Mouse (Mus musculus): ENCODE measurements around the gene Sdcbp2.

The Sdcbp2 gene

DNA sequence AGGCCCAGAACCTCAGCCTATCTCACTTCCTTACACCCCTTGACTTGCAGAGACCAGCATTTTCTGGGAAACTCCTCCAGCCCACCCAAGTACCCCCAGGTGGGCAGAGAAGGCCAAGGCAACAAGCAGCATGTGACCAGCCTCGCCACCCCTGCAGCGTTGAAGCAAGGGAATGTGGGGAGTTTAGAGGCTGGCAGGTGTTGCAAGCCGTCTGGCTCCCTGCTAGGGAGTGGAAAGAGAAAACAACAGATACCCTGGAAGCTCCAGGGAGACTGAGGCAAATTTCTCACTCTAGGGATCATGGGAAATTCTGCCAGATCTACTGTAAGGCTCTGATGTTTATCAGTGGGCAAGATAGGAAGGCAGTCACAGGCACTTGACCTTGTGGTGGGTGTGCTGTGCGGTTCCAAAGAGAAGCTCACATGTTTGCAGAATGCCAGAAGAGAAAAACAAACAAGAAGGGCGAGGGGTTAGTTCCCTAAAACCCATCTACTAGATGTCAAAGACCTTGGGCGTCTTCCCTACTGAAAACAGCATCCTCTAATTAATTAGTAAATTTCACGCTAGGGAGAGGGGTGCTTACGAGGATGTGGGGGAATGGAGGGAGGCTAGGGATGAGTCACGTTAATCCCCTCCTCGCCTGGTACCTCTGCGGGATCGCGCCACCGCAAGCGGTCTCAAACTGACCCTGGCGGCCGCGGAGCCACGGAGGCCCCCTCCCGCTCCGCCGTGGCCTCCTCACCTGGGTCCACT, 59.2 kb downstream of the Sdcbp2 start:
- in situ Hi-C loops (cut with MboI) = no loop called here

DNA sequence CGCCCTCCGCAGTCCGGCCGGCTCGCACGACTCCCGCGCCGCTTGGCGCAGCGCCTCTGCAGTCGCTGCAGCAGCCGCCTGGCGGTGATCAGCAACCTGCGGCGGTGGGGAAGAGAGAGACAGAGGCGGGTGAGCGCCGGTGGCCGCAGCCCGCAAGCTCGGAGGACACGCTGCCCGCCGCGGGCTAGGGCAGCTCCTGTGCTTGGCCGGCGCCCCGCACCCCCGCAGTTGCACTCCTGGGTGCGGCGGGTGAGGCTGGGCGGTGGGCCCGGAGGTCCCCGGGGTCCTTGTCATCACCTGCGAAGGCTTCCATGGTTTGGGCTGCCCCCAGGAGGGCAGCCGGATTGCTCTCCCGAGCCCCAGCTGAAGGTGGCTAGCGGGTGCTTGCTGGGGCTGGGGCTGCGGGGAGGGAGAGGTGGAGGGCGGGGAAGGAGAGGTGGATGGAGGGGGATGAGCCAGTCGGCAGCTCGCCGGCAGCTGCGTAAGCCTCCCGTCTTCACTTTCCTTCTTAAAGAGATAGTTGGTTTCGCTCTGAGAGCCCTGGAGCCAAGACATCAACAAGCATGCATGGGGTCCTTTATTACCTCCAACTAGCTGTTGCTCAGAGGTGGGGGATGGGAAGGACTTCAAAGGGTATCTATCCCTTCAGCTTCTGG, 59.9 kb downstream of the Sdcbp2 start, which contains the start of gene Snph:
Snph (minus strand) TSS at position 435 of the 656 bp plus-strand sequence.
- in situ Hi-C loops (cut with MboI) = no loop called here

DNA sequence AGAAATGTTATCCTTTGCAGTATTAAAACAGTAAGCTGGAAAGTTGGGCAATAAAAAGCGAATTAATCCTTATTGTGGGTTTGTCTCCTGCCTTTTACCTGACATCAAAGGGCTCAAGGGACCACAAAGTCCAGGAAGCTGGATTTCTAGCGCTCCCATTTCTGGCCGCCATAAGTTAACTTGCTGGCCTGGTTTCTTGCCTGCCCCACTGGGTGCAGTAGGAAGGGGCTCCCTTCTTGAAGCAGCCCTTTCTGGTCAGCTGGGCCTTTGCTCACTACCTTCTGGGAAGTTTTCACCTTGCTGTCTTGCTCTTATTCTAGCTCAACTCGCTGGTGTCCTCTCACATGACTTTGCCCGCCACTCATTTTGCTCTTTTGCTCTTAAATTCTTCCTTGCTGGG, 60.6 kb downstream of the Sdcbp2 start:
- in situ Hi-C loops (cut with MboI) = no loop called here

DNA sequence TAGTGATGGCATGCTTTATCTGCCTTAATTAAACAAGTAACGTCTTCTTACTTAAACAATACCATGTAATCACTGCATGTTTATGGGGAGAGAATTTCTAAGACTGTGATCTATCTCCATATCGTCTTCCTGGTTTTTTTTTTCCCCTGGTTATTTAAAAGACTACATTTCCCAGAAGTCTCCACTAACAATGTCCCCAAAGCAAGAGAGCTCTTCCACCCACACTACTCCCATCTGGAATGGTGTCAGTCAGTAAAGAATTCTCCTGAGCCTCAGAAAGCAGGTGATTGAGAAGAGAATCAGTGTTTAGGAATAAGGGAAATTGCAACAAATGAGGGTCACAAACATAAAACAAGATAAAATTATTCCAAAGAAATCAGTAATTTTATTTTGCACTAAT, 62.5 kb downstream of the Sdcbp2 start:
- in situ Hi-C loops (cut with MboI) = no loop called here

DNA sequence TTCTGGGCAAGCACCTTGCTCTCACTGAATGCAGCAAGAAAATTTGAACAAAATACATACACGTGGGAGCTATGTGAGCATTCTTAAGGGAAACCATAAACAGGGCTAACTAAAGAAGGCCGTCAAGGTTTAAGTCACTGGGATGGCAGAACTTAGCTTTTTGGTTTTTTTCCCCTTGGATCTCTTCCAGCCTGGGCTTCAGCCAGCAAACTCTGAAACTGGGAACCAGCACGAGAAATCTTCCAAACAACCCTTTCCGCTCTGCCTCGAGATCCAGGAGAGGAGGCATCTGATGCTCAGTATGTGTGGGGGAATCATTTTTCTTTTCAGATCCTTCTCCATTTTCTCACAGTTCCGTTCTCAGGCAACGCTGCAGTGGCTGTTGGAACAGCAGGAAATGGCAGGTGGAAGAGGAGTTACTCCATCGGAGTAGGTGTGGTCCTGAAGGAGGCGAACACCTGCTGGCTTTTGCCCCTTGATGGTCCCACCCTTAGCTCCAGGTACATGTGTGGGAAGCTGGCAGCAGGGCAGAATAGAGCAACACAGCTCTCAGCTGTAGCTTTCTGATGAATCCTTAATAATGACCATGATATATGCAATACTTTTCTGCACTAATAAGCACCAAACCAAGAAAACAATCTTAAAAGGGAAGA, 63.1 kb downstream of the Sdcbp2 start:
- in situ Hi-C loops (cut with MboI) = no loop called here

DNA sequence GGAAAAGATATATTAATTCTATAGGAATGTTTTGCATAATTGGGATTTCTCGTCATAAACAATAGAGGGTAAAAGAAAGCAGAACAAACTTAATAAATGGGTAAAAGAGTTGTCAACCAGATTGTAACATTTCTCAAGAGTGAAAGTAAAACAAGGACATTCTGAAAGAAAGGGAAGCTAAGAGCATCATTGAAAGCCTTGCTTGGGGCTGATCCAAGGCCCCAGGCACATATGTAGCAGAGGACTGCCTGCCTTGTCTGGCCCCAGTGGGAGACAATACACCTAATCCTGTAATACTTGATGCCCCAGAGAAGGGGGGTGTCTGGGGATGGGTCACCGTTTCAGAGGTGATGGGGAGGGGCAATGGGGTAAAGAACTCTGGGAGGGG, 63.6 kb downstream of the Sdcbp2 start:
- in situ Hi-C loops (cut with MboI) = no loop called here
